Mouse (Mus musculus): Measurements from ENCODE around the gene Tmem208. TPM values are rescaled to one million over a fixed set of nuclear protein-coding genes. Genes with fewer than 3 reads are reported as not detected.

The Tmem208 gene
- total and polyA plus RNA-seq, 3 experiments, result 94.5 to 149 TPM; not detected in 1

DNA sequence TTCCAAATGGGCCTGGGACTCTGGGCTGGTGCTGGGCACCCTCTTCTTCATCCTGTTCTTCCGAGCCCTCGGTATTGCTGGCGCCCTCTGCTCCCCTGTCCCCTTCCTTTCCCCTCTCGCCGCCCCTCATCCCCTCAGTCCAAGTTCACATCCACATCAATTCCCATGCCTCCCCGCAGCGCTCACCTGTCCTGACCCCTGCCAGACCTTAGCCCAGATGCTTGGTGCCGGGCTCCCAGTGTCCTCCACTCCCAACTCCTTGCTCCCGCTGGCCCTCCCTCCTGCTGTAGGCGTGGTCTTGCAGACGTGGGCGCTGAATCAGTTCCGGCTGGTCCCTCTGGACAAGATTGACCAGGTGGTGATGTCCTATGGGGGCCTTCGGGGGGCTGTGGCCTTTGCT, 30.5 kb downstream of the Tmem208 start:
- TF ChIP-seq MAZ (IDR thresholded peaks at IDR 0.05; ENCODE audit: low read depth, low read length) (no peak), ELF1 (IDR thresholded peaks at IDR 0.05; ENCODE audit: low read depth, low read length) (no peak), ZMIZ1 (IDR thresholded peaks at IDR 0.05; ENCODE audit: low read depth, low read length) (no peak), USF2 (IDR thresholded peaks at IDR 0.05; ENCODE audit: borderline replicate concordance in 1 of 2, insufficient read depth in 1 of 2, low read depth in 1 of 2, low read length in 2 of 2) (no peak), MYC (IDR thresholded peaks at IDR 0.05; ENCODE audit: low read depth, low read length) (no peak), ETS1 (IDR thresholded peaks at IDR 0.05; ENCODE audit: low read depth, low read length) (no peak), GABPA (IDR thresholded peaks at IDR 0.05; ENCODE audit: low read depth, low read length) (no peak), TAL1 (IDR thresholded peaks at IDR 0.05; ENCODE audit: low read length) (no peak), ZC3H11A (IDR thresholded peaks at IDR 0.05; ENCODE audit: low read depth, low read length) (no peak), RAD21 (IDR thresholded peaks at IDR 0.05; ENCODE audit: low read depth, low read length) (no peak), KAT2A (conservative IDR thresholded peaks at IDR 0.05; ENCODE audit: low read depth, low read length) (no peak), MAFK (IDR thresholded peaks at IDR 0.05; ENCODE audit: borderline replicate concordance, low read depth, low read length) (no peak), RCOR1 (IDR thresholded peaks at IDR 0.05; ENCODE audit: low read depth, low read length) (no peak), MEF2A (IDR thresholded peaks at IDR 0.05; ENCODE audit: extremely low read depth, insufficient replicate concordance, low read depth, low read length, poor library complexity, severe bottlenecking) (no peak), TBP (IDR thresholded peaks at IDR 0.05; ENCODE audit: low read depth, low read length) (no peak), EP300 (IDR thresholded peaks at IDR 0.05; ENCODE audit: low read depth in 1 of 2, low read length in 2 of 2) (no peak), SIN3A (IDR thresholded peaks at IDR 0.05; ENCODE audit: low read length) (no peak), POLR2AphosphoS5 (IDR thresholded peaks at IDR 0.05; ENCODE audit: borderline replicate concordance, low read depth, low read length) (no peak), USF1 (IDR thresholded peaks at IDR 0.05; ENCODE audit: low read depth, low read length) (no peak)
- Histone ChIP-seq H3K36me3 (ENCODE audit: control insufficient read depth in 1 of 2, insufficient read depth in 2 of 2, low read length in 2 of 2) (no peaks in the 10 kb centered on the region), H3K27ac (ENCODE audit: control insufficient read depth, low read depth, low read length) (no peak overlapping the region), H3K9me3 (replicated peaks; ENCODE audit: insufficient read depth, low read length) (no peaks in the 10 kb centered on the region), H3K27me3 (ENCODE audit: control insufficient read depth in 1 of 2, insufficient read depth in 2 of 2, low read length in 2 of 2) (no peaks in the 10 kb centered on the region), H3K79me2 (ENCODE audit: control insufficient read depth, insufficient read depth, low read length, poor library complexity) (no peaks in the 10 kb centered on the region), H3K4me1 (ENCODE audit: control insufficient read depth in 1 of 2, insufficient read depth in 2 of 2, low read length in 2 of 2) (no peaks in the 10 kb centered on the region), H3K9ac (ENCODE audit: control insufficient read depth, low read depth, low read length, poor library complexity, severe bottlenecking) (no peak overlapping the region), H3K4me3 (ENCODE audit: control insufficient read depth in 1 of 2, insufficient read depth in 1 of 2, low read depth in 2 of 2, low read length in 2 of 2) (no peak overlapping the region)
- DNase-seq (ENCODE audit: low read depth, low spot score), result no peak

- Histone ChIP-seq H3K9me3 (replicated peaks; ENCODE audit: insufficient read depth, low read length) (no peaks in the 10 kb centered on the region), H3K4me1 (ENCODE audit: control insufficient read depth in 1 of 2, insufficient read depth in 2 of 2, low read length in 2 of 2) (no peaks in the 10 kb centered on the region), H3K4me3 (ENCODE audit: control insufficient read depth in 1 of 2, insufficient read depth in 1 of 2, low read depth in 2 of 2, low read length in 2 of 2) (no peak overlapping the region), H3K9ac (ENCODE audit: control insufficient read depth, low read depth, low read length, poor library complexity, severe bottlenecking) (no peak overlapping the region), H3K36me3 (ENCODE audit: control insufficient read depth in 1 of 2, insufficient read depth in 2 of 2, low read length in 2 of 2) (no peaks in the 10 kb centered on the region), H3K27me3 (ENCODE audit: control insufficient read depth in 1 of 2, insufficient read depth in 2 of 2, low read length in 2 of 2) (no peaks in the 10 kb centered on the region; a peak in 1 of 4 replicates), H3K79me2 (ENCODE audit: control insufficient read depth, insufficient read depth, low read length, poor library complexity) (no peaks in the 10 kb centered on the region), H3K27ac (ENCODE audit: control insufficient read depth, low read depth, low read length) (no peak overlapping the region)
- TF ChIP-seq TBP (IDR thresholded peaks at IDR 0.05; ENCODE audit: low read depth, low read length) (no peak), UBTF (IDR thresholded peaks at IDR 0.05; ENCODE audit: borderline replicate concordance, insufficient read depth, low read depth, low read length) (no peak), ETS1 (IDR thresholded peaks at IDR 0.05; ENCODE audit: low read depth, low read length) (no peak), CHD1 (IDR thresholded peaks at IDR 0.05; ENCODE audit: low read depth, low read length) (no peak), USF1 (IDR thresholded peaks at IDR 0.05; ENCODE audit: low read depth, low read length) (no peak), MYC (IDR thresholded peaks at IDR 0.05; ENCODE audit: low read depth, low read length) (no peak), ZC3H11A (IDR thresholded peaks at IDR 0.05; ENCODE audit: low read depth, low read length) (no peak), POLR2AphosphoS2 (IDR thresholded peaks at IDR 0.05; ENCODE audit: low read length) (no peak), MYB (IDR thresholded peaks at IDR 0.05; ENCODE audit: low read depth, low read length) (no peak), GABPA (IDR thresholded peaks at IDR 0.05; ENCODE audit: low read depth, low read length) (no peak)
- no peak for DNase-seq (ENCODE audit: low read depth, low spot score)
Measured at GRCm38 (mm10) chr8:105359208-105359607, 33.1 kb downstream of the Tmem208 start.
